Mouse (Mus musculus): ENCODE results near the gene Csnka2ip.

DNA sequence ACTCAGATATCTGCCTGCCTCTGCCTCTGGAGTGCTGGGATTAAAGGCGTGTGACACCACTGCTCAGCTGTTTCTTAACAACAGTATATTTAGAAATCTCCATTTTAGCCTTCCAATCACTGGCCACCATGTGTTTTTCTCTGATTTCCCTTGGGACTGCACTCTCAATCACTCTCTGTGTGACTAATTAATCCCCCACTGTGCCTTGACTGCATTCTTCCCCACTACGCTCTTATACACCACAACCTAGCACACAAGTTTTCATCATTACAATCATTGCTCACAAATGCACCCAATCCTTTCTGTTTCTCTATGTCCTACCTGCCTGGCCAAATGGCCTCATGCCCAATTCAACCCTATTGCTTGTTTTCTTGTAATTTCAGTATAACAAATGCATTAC lies 43.7 kb downstream of the Csnka2ip start:
- no peak for TF ChIP-seq TAL1 (IDR thresholded peaks at IDR 0.05; ENCODE audit: low read length)
- TF ChIP-seq GATA1 (IDR thresholded peaks at IDR 0.05; ENCODE audit: low read length) = no peak

All from erythroblast, embryonic 14.5 days (primary cell).